Mouse (Mus musculus): ENCODE results near the gene Gpr156.

- TF ChIP-seq CTCF (IDR thresholded peaks at IDR 0.05; ENCODE audit: extremely low read depth, insufficient read depth, low read length) (no peak), POLR2A (IDR thresholded peaks at IDR 0.05; ENCODE audit: extremely low read depth, insufficient read depth, low read length) (no peak)
These were observed 24.0 kb downstream of the Gpr156 start for GRCm38 (mm10) chr16:37940291-37940690.
